Mouse (Mus musculus) midbrain, embryonic 15.5 days (tissue): ENCODE measurements around the gene Gm3012. TPM values are rescaled to one million over a fixed set of nuclear protein-coding genes. Genes with fewer than 3 reads are reported as not detected.
"Not testable (repeated sequence)": the region's sequence is repeated elsewhere in the genome, so short reads cannot be mapped to it uniquely, and the experiment has no call there.

Experiments
- ATAC-seq: fragments of 200-750 bp; cut with Nextera tagmentation; replicated peaks from 2 replicates; pipeline ENCODE4 v1.8.0; 2017; ENCODE audit warnings: moderate TSS enrichment
- H3K27ac ChIP-seq: fragments of 300-500 bp; sonication (generic); 2 replicates; pipeline ENCODE4 v1.5.1; 2015; ENCODE audit warnings: mild to moderate bottlenecking, inconsistent platforms
- H3K27me3 ChIP-seq: fragments of 300-500 bp; sonication (generic); replicated peaks from 2 replicates; pipeline ENCODE4 v1.6.1; 2015; ENCODE audit warnings: inconsistent platforms
- H3K36me3 ChIP-seq: fragments of 300-500 bp; sonication (generic); replicated peaks from 2 replicates; pipeline ENCODE4 v1.6.1; 2015; ENCODE audit warnings: inconsistent platforms
- H3K4me1 ChIP-seq: fragments of 300-500 bp; sonication (generic); 2 replicates; pipeline ENCODE4 v1.6.1; 2015; ENCODE audit warnings: inconsistent platforms
- H3K4me2 ChIP-seq: fragments of 300-500 bp; sonication (generic); 2 replicates; pipeline ENCODE4 v1.6.1; 2015; ENCODE audit warnings: inconsistent platforms, mild to moderate bottlenecking, moderate library complexity
- H3K4me3 ChIP-seq: fragments of 300-500 bp; sonication (generic); 2 replicates; pipeline ENCODE4 v1.5.1; 2015; ENCODE audit warnings: mild to moderate bottlenecking, inconsistent platforms
- H3K9ac ChIP-seq: fragments of 300-500 bp; sonication (generic); 2 replicates; pipeline ENCODE4 v1.6.1; 2015; ENCODE audit warnings: mild to moderate bottlenecking, inconsistent platforms
- H3K9me3 ChIP-seq: fragments of 300-500 bp; sonication (generic); 2 replicates; pipeline ENCODE4 v1.6.1; 2016; ENCODE audit warnings: inconsistent platforms
- WGBS: fragments of 180-500 bp; shearing (Covaris S2); methylation state at CpG from one replicate; pipeline ENCODE4 v1.1.7; 2015; ENCODE audit warnings: mixed read lengths; 5-methylcytosine and 5-hydroxymethylcytosine counted together
- polyA plus RNA-seq: library from polyadenylated mRNA; unstranded; fragments of >200 nt; fragmentation: Nextera tagmentation; extraction: Ambion mirVana; gene quantifications from 2 replicates; pipeline ENCODE4 v1.2.1, GENCODE M21; 2015

Gm3012 gene
- polyA plus RNA-seq, result not detected in 2 replicates

GRCm38 (mm10) chr14:3634212-3634611 is at the start of gene Gm3012:
Gm3012 (plus strand) TSS chr14:3634512.
- not testable (repeated sequence) for H3K9ac ChIP-seq, ATAC-seq, H3K9me3 ChIP-seq, H3K27ac ChIP-seq, H3K36me3 ChIP-seq, H3K4me2 ChIP-seq, H3K4me1 ChIP-seq, H3K27me3 ChIP-seq, H3K4me3 ChIP-seq
- WGBS, result no CpG with 5 or more reads among the region's 2 CpGs

DNA sequence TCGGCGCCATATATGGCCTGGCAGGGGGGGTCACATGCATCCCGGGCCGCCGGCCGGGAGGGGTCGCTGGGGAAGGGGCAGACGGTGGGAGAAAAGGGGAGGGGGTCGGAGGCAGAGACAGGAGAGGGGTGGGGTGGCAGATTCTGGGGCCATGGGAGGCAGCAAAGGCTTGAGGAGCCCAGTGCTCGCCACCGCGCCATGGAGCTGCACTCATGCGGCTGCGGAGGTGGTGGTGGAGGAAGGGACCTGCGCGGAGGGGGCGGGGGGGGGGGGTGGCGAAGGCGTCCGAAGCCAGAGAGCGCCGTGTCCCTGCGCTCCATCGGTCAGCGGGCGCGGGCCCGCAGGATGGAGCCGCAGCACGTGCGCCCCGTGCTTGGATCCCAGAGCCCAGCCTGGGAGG is 17.4 kb downstream of the Gm3012 start, which contains the start of gene Gm3020:
Gm3020 (plus strand) TSS at position 301 of the 400 bp plus-strand sequence.
- not testable (repeated sequence) for H3K4me1 ChIP-seq, H3K9me3 ChIP-seq, H3K27me3 ChIP-seq, H3K9ac ChIP-seq, H3K36me3 ChIP-seq, H3K4me2 ChIP-seq, H3K4me3 ChIP-seq, H3K27ac ChIP-seq, ATAC-seq
- WGBS, result no CpG with 5 or more reads among the region's 32 CpGs

- not testable (repeated sequence) for H3K36me3 ChIP-seq
Measured at GRCm38 (mm10) chr14:3688483-3688882, 54.2 kb downstream of the Gm3012 start, which contains the start of gene Gm3043. Gm3043 (plus strand) TSS chr14:3688783.

More at GRCm38 (mm10) chr14:3688483-3688882, 54.2 kb downstream of the Gm3012 start, which contains the start of gene Gm3043:
- not testable (repeated sequence) for H3K9me3 ChIP-seq, H3K4me1 ChIP-seq, H3K27me3 ChIP-seq, ATAC-seq, H3K9ac ChIP-seq, H3K27ac ChIP-seq, H3K4me3 ChIP-seq, H3K4me2 ChIP-seq
- WGBS, result no CpG with 5 or more reads among the region's 3 CpGs

Other genes starting within 250 kb of the Gm3012 start
- gene Gm10413, start 239.4 kb upstream of the Gm3012 start, polyA plus RNA-seq, result not detected in 2 replicates
- 17.4 and 20.3 TPM in 2 replicates for gene Gm10409, start 221.9 kb upstream of the Gm3012 start, polyA plus RNA-seq
- gene Gm3005, start 206.4 kb upstream of the Gm3012 start, polyA plus RNA-seq, result 8.5 and 9.4 TPM in 2 replicates
- gene Gm10408, start 185.1 kb upstream of the Gm3012 start, polyA plus RNA-seq, result not detected in 2 replicates
- gene Gm3020, start 17.5 kb downstream of the Gm3012 start, polyA plus RNA-seq, result 17.4 and 20.3 TPM in 2 replicates
- gene Gm3043, start 54.3 kb downstream of the Gm3012 start, polyA plus RNA-seq, result not detected in 2 replicates
- gene Gm3002, start 175.6 kb downstream of the Gm3012 start, polyA plus RNA-seq, result 4.3 and 5.2 TPM in 2 replicates
- 0.41 TPM in 1 of 2 replicates, not detected in the other for gene Gm3033, start 211.7 kb downstream of the Gm3012 start, polyA plus RNA-seq
- gene Gm2916, start 249.7 kb downstream of the Gm3012 start, polyA plus RNA-seq, result not detected in 2 replicates